Mouse (Mus musculus): ENCODE measurements around the gene Gm5737. TPM values are rescaled to one million over a fixed set of nuclear protein-coding genes. Genes with fewer than 3 reads are reported as not detected.

The Gm5737 gene
- under 1 TPM in 1 of 2 experiments, not detected in 1; 0.49 TPM for polyA plus RNA-seq (2017; shearing (Covaris generic))

GRCm38 (mm10) chr7:120811834-120812415, at the start of gene Gm5737:
Gene Gm5737 (plus strand): TSS chr7:120812365.

GRCm38 (mm10) chr7:120842345-120843036, 30.3 kb downstream of the Gm5737 start, which contains the start of gene Eef2k:
Gene Eef2k (plus strand): TSS chr7:120842831.

Other genes with a start within 250 kb of the Gm5737 start
- gene Uqcrc2, start 177.2 kb upstream of the Gm5737 start, polyA plus RNA-seq (2017; shearing (Covaris generic)), result 100 to 1,000 TPM; 166 to 191 TPM
- under 1 TPM in 1 of 2 experiments, not detected in 1; 0.11 TPM for gene Pdzd9, start 142.0 kb upstream of the Gm5737 start, polyA plus RNA-seq (2017; shearing (Covaris generic))
- gene Mosmo, start 134.7 kb upstream of the Gm5737 start, polyA plus RNA-seq (2017; shearing (Covaris generic)), result 10 to 100 TPM; 11.1 to 15.8 TPM
- gene Vwa3a, start 73.0 kb upstream of the Gm5737 start, polyA plus RNA-seq (2017; shearing (Covaris generic)), result under 1 TPM; 0.17 to 0.49 TPM
- gene Eef2k, start 30.5 kb downstream of the Gm5737 start, polyA plus RNA-seq (2017; shearing (Covaris generic)), result 1 to 10 TPM; 4.9 to 7.5 TPM
- gene Polr3e, start 105.4 kb downstream of the Gm5737 start, polyA plus RNA-seq (2017; shearing (Covaris generic)), result 10 to 100 TPM; 23.2 to 31.5 TPM
- gene Cdr2, start 169.9 kb downstream of the Gm5737 start, polyA plus RNA-seq (2017; shearing (Covaris generic)), result 1 to 10 TPM; 2.6 to 3.5 TPM
- 1 to 10 TPM in 1 of 2 experiments, under 1 TPM in 1; 0.48 to 1.1 TPM for gene Mfsd13b, start 170.1 kb downstream of the Gm5737 start, polyA plus RNA-seq (2017; shearing (Covaris generic))
- 10 to 100 TPM; 21.5 to 34.4 TPM for gene Mettl9, start 222.1 kb downstream of the Gm5737 start, polyA plus RNA-seq (2017; shearing (Covaris generic))